Mouse (Mus musculus) left cerebral cortex, adult 11 months (tissue): ENCODE measurements around the gene D5Ertd579e.

Experiments
- DNase-seq: peaks from one replicate; pipeline ENCODE4 v3.0.0; 2022; ENCODE audit warnings: low spot score

The D5Ertd579e gene

GRCm38 (mm10) chr5:36720219-36720618, 24.4 kb upstream of the D5Ertd579e start:
- DNase-seq = no peak

GRCm38 (mm10) chr5:36719601-36720000, 23.8 kb upstream of the D5Ertd579e start:
- no peak for DNase-seq

GRCm38 (mm10) chr5:36719135-36719534, 23.3 kb upstream of the D5Ertd579e start:
- no peak for DNase-seq

- DNase-seq = no peak
Measured at GRCm38 (mm10) chr5:36717889-36718288, 22.1 kb upstream of the D5Ertd579e start.

GRCm38 (mm10) chr5:36716816-36717215, 21.0 kb upstream of the D5Ertd579e start:
- DNase-seq = no peak

GRCm38 (mm10) chr5:36714832-36715231, 19.0 kb upstream of the D5Ertd579e start:
- no peak for DNase-seq

- DNase-seq = no peak
Measured at GRCm38 (mm10) chr5:36713693-36714092, 17.9 kb upstream of the D5Ertd579e start.

GRCm38 (mm10) chr5:36712553-36713534, 17.0 kb upstream of the D5Ertd579e start:
- no peak for DNase-seq

GRCm38 (mm10) chr5:36711863-36712262, 16.0 kb upstream of the D5Ertd579e start:
- no peak for DNase-seq

- DNase-seq = no peak
Measured at GRCm38 (mm10) chr5:36705792-36706191, 10.0 kb upstream of the D5Ertd579e start.

GRCm38 (mm10) chr5:36705390-36705789, 9.6 kb upstream of the D5Ertd579e start:
- DNase-seq = no peak

GRCm38 (mm10) chr5:36704684-36705083, 8.9 kb upstream of the D5Ertd579e start:
- no peak for DNase-seq

- no peak for DNase-seq
Measured at GRCm38 (mm10) chr5:36700939-36701620, 5.3 kb upstream of the D5Ertd579e start.

- DNase-seq = no peak
Measured at GRCm38 (mm10) chr5:36698689-36699088, 2.9 kb upstream of the D5Ertd579e start.

- DNase-seq = no peak
Measured at GRCm38 (mm10) chr5:36698067-36698670, 2.3 kb upstream of the D5Ertd579e start.

GRCm38 (mm10) chr5:36696504-36697300, 878 bp upstream of the D5Ertd579e start:
- peak; percentile 19 for DNase-seq

- DNase-seq = no peak
Measured at GRCm38 (mm10) chr5:36695005-36695404, 819 bp downstream of the D5Ertd579e start.

GRCm38 (mm10) chr5:36693651-36694050, 2.2 kb downstream of the D5Ertd579e start:
- no peak for DNase-seq

- DNase-seq = no peak
Measured at GRCm38 (mm10) chr5:36691423-36691822, 4.4 kb downstream of the D5Ertd579e start.

- no peak for DNase-seq
Measured at GRCm38 (mm10) chr5:36685170-36685569, 10.7 kb downstream of the D5Ertd579e start.

- DNase-seq = no peak
Measured at GRCm38 (mm10) chr5:36683586-36683985, 12.2 kb downstream of the D5Ertd579e start.

- no peak for DNase-seq
Measured at GRCm38 (mm10) chr5:36681219-36681618, 14.6 kb downstream of the D5Ertd579e start.
